Mouse (Mus musculus) CH12.LX (cell line): ENCODE data around the gene Klhl8. TPM values are rescaled to one million over a fixed set of nuclear protein-coding genes. Genes with fewer than 3 reads are reported as not detected.

ENCODE experiments used
- DNase-seq: peaks from one replicate; pipeline ENCODE4 v3.0.0-alpha.2; 2013; ENCODE audit errors: extremely low read depth
- H3K27ac ChIP-seq: 2 replicates; pipeline ENCODE4 v1.5.1; 2012; ENCODE audit warnings: low read depth, mild to moderate bottlenecking, control low read depth, moderate library complexity; ENCODE audit not compliant: insufficient read depth
- H3K27me3 ChIP-seq: replicated peaks from 2 replicates; pipeline ENCODE3; 2012; ENCODE audit warnings: inconsistent platforms
- H3K36me3 ChIP-seq, 2 experiments: replicated peaks in 1 of 2; 2 replicates each; pipeline versions ENCODE3 to v1.6.1; 2012; ENCODE audit warnings: inconsistent platforms in 1 of 2, low read length in 1 of 2, mild to moderate bottlenecking in 1 of 2, mixed read lengths in 1 of 2, moderate library complexity in 1 of 2; ENCODE audit not compliant: control insufficient read depth in 1 of 2, insufficient read depth in 1 of 2
- H3K4me1 ChIP-seq, 2 experiments: 2 replicates each; pipeline ENCODE4 v1.6.1; 2012; ENCODE audit warnings: inconsistent platforms in 1 of 2, moderate library complexity in 1 of 2; ENCODE audit not compliant: insufficient read depth in 2 of 2, control insufficient read depth in 1 of 2
- H3K4me2 ChIP-seq: 2 replicates; pipeline ENCODE4 v1.6.1; 2012; ENCODE audit warnings: low read depth, mild to moderate bottlenecking, control low read depth; ENCODE audit not compliant: poor library complexity, insufficient read depth, severe bottlenecking
- H3K4me3 ChIP-seq, 3 experiments: fragments of 150-350 bp in 1 of 3; sonication (generic) in 1 of 3; replicated peaks in 1 of 3; 2 replicates each; pipeline versions ENCODE3 to v1.5.1; 2011 to 2012; ENCODE audit warnings: low read depth in 2 of 3, low read length in 2 of 3, mild to moderate bottlenecking in 2 of 3, moderate library complexity in 2 of 3, control low read depth in 1 of 3, improper control_type of control experiment in 1 of 3, inconsistent platforms in 1 of 3, mixed read lengths in 1 of 3; ENCODE audit not compliant: poor library complexity in 1 of 3
- H3K79me2 ChIP-seq: replicated peaks from 2 replicates; pipeline ENCODE4 v1.6.1; 2012; ENCODE audit warnings: mild to moderate bottlenecking, moderate library complexity; ENCODE audit not compliant: control insufficient read depth, poor library complexity, insufficient read depth, severe bottlenecking; ENCODE audit errors: extremely low read depth
- H3K9ac ChIP-seq: 2 replicates; pipeline ENCODE4 v1.6.1; 2012; ENCODE audit warnings: low read depth, mild to moderate bottlenecking, control low read depth, moderate library complexity; ENCODE audit not compliant: insufficient read depth
- H3K9me3 ChIP-seq: replicated peaks from 2 replicates; pipeline ENCODE3; 2012; ENCODE audit warnings: low read length, inconsistent platforms, mixed read lengths
- CHD1 ChIP-seq: IDR thresholded peaks from 2 replicates; pipeline ENCODE4 v1.6.1; 2012; ENCODE audit warnings: low read depth, low read length, improper control_type of control experiment, inconsistent platforms
- CHD2 ChIP-seq: IDR thresholded peaks from 2 replicates; pipeline ENCODE4 v1.6.1; 2011; ENCODE audit warnings: low read length, improper control_type of control experiment
- CTCF ChIP-seq, 2 experiments: IDR thresholded peaks in 1 of 2; conservative IDR thresholded peaks in 1 of 2; 2 replicates each; pipeline ENCODE4 v1.5.1; 2011 to 2012; ENCODE audit warnings: low read depth in 2 of 2, low read length in 2 of 2, improper control_type of control experiment in 1 of 2, inconsistent platforms in 1 of 2, mild to moderate bottlenecking in 1 of 2, moderate library complexity in 1 of 2
- E2F4 ChIP-seq: IDR thresholded peaks from 2 replicates; pipeline ENCODE4 v1.6.1; 2011; ENCODE audit warnings: low read depth, low read length, improper control_type of control experiment; ENCODE audit not compliant: insufficient replicate concordance
- ELF1 ChIP-seq: IDR thresholded peaks from 2 replicates; pipeline ENCODE4 v1.6.1; 2014; ENCODE audit warnings: low read depth, mild to moderate bottlenecking, inconsistent platforms, low read length, improper control_type of control experiment
- ETS1 ChIP-seq: conservative IDR thresholded peaks from 2 replicates; pipeline ENCODE4 v1.6.1; 2012; ENCODE audit warnings: low read depth, mild to moderate bottlenecking, inconsistent platforms, low read length, improper control_type of control experiment, moderate library complexity
- GABPA ChIP-seq: IDR thresholded peaks from 2 replicates; pipeline ENCODE4 v1.6.1; 2012; ENCODE audit warnings: low read depth, low read length, improper control_type of control experiment, inconsistent platforms; ENCODE audit not compliant: insufficient replicate concordance
- HCFC1 ChIP-seq: IDR thresholded peaks from 2 replicates; pipeline ENCODE4 v1.6.1; 2012; ENCODE audit warnings: low read depth, mild to moderate bottlenecking, inconsistent platforms, low read length, improper control_type of control experiment
- IRF4 ChIP-seq: IDR thresholded peaks from 2 replicates; pipeline ENCODE4 v1.6.1; 2014; ENCODE audit warnings: low read depth, mild to moderate bottlenecking, inconsistent platforms, low read length, improper control_type of control experiment
- JUN ChIP-seq: IDR thresholded peaks from 2 replicates; pipeline ENCODE4 v1.6.1; 2011; ENCODE audit warnings: low read depth, mild to moderate bottlenecking, low read length, improper control_type of control experiment, moderate library complexity; ENCODE audit not compliant: insufficient read depth
- JUND ChIP-seq: conservative IDR thresholded peaks from 2 replicates; pipeline ENCODE4 v1.6.1; 2011; ENCODE audit warnings: low read depth, low read length, improper control_type of control experiment
- MAFK ChIP-seq: IDR thresholded peaks from 2 replicates; pipeline ENCODE4 v1.6.1; 2011; ENCODE audit warnings: low read length, improper control_type of control experiment; ENCODE audit not compliant: insufficient replicate concordance
- MXI1 ChIP-seq: IDR thresholded peaks from 2 replicates; pipeline ENCODE4 v1.6.1; 2011; ENCODE audit warnings: mild to moderate bottlenecking, low read depth, low read length, improper control_type of control experiment
- NRF1 ChIP-seq: IDR thresholded peaks from 2 replicates; pipeline ENCODE4 v1.6.1; 2014; ENCODE audit warnings: low read depth, mild to moderate bottlenecking, inconsistent platforms, low read length, improper control_type of control experiment, moderate library complexity
- PAX5 ChIP-seq: IDR thresholded peaks from 2 replicates; pipeline ENCODE4 v1.6.1; 2012; ENCODE audit warnings: low read length, inconsistent platforms, mixed read lengths
- POLR2A ChIP-seq: IDR thresholded peaks from 2 replicates; pipeline ENCODE4 v1.6.1; 2011; ENCODE audit warnings: low read depth, mild to moderate bottlenecking, improper control_type of control experiment, low read length
- RAD21 ChIP-seq: IDR thresholded peaks from 2 replicates; pipeline ENCODE4 v1.6.1; 2011; ENCODE audit warnings: low read depth, mild to moderate bottlenecking, low read length, improper control_type of control experiment, moderate library complexity
- SIN3A ChIP-seq: IDR thresholded peaks from 2 replicates; pipeline ENCODE4 v1.6.1; 2012; ENCODE audit warnings: low read length, improper control_type of control experiment, inconsistent platforms
- SMC3 ChIP-seq: IDR thresholded peaks from 2 replicates; pipeline ENCODE4 v1.6.1; 2011; ENCODE audit warnings: low read depth, low read length, improper control_type of control experiment
- TBP ChIP-seq: conservative IDR thresholded peaks from 2 replicates; pipeline ENCODE4 v1.6.1; 2011; ENCODE audit warnings: low read depth, low read length, improper control_type of control experiment
- UBTF ChIP-seq: IDR thresholded peaks from 2 replicates; pipeline ENCODE4 v1.6.1; 2012; ENCODE audit warnings: low read depth, mild to moderate bottlenecking, inconsistent platforms, low read length, improper control_type of control experiment, moderate library complexity
- ZC3H11A ChIP-seq: IDR thresholded peaks from 2 replicates; pipeline ENCODE4 v1.6.1; 2012; ENCODE audit warnings: low read depth, mild to moderate bottlenecking, inconsistent platforms, low read length, improper control_type of control experiment
- ZKSCAN1 ChIP-seq: IDR thresholded peaks from 2 replicates; pipeline ENCODE4 v1.6.1; 2012; ENCODE audit warnings: low read depth, inconsistent platforms, low read length, improper control_type of control experiment, borderline replicate concordance
- ZNF384 ChIP-seq: IDR thresholded peaks from 2 replicates; pipeline ENCODE4 v1.6.1; 2012; ENCODE audit warnings: low read depth, low read length, improper control_type of control experiment, inconsistent platforms
- dilution Hi-C: fragments of 300-500 bp; cut with MboI; formaldehyde crosslinking; loops from 2 replicates; pipeline ENCODE4 v1.14.3; 2020; ENCODE audit warnings: low sequenced_read_pairs; ENCODE audit not compliant: extremely low pct_unique_long_range_greater_than_20kb, extremely low pct_ligation_motif_present
- in situ Hi-C: fragments of 300-500 bp; cut with MboI; formaldehyde crosslinking; loops from 3 replicates; pipeline ENCODE4 v1.14.3; 2019; ENCODE audit warnings: low sequenced_read_pairs, low pct_ligation_motif_present, low pct_unique_long_range_greater_than_20kb, mixed read lengths
- polyA plus RNA-seq: library from polyadenylated mRNA; unstranded; fragments of >175 nt; gene quantifications from 2 replicates; pipeline ENCODE4 v1.2.1, GENCODE M21; 2012; ENCODE audit warnings: low read depth; ENCODE audit not compliant: insufficient read length
- total RNA-seq, 2 experiments: library from RNA; depleted of rRNA; stranded (reverse); fragments of 300-350 nt in 1 of 2; fragments of >200 nt in 1 of 2; gene quantifications; 2 replicates each; pipeline ENCODE4 v1.2.3; 2012 to 2014

The Klhl8 gene
- total and polyA plus RNA-seq, 3 experiments = 3.4 to 15.6 (median 5.4) TPM

DNA sequence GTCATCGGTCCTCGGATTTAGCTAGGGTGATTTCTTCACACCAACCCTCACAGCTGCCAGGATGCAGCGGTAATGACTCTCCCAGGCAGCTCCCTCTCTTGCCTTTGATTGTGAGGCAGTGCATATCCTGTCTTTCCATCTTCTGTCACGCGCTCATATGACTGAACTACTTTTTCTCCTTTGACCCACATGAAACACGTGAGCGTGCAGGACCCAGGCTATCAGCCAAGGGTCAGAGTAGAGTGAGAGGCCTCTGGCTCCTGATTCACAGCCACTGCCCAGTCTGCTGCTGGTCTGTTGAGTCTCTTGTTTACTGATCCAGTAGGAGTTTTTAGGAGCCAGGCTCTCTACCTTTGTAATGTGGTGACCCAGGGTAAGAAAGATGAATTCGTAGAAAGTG is 62.5 kb downstream of the Klhl8 start:
- dilution Hi-C loops = no loop called here
- no peak overlapping the region for H3K4me2 ChIP-seq
- no peaks in the 10 kb centered on the region for H3K27me3 ChIP-seq
- no peak overlapping the region for H3K4me3 ChIP-seq
- no peak for TF ChIP-seq MAFK
- TF ChIP-seq HCFC1 = no peak
- no peak for TF ChIP-seq CHD1
- TF ChIP-seq SIN3A = no peak
- no peak for TF ChIP-seq RAD21
- no peak for TF ChIP-seq TBP
- no peak for TF ChIP-seq ELF1
- no peak for TF ChIP-seq MXI1
- no peak for TF ChIP-seq JUND
- no peak for TF ChIP-seq ETS1
- TF ChIP-seq ZKSCAN1 = no peak
- no peak for TF ChIP-seq CHD2
- no peak for TF ChIP-seq PAX5
- no peak for TF ChIP-seq GABPA
- TF ChIP-seq NRF1 = no peak
- TF ChIP-seq IRF4 = no peak
- TF ChIP-seq UBTF = no peak
- TF ChIP-seq CTCF (conservative IDR thresholded peaks at IDR 0.05 in 1 of 2, IDR thresholded peaks at IDR 0.05 in 1 of 2; ENCODE audit: low read depth in 2 of 2, low read length in 2 of 2) = no peak
- TF ChIP-seq, all 38 proteins: peak for 0
- H3K27ac ChIP-seq = no peak overlapping the region
- DNase-seq = no peak
- H3K9me3 ChIP-seq = no peaks in the 10 kb centered on the region
- no peak overlapping the region for H3K9ac ChIP-seq
- in situ Hi-C loops = no loop called here
- peaks cover 82 to 86% of the 10 kb centered on the region in 2 experiments for H3K36me3 ChIP-seq
- H3K4me1 ChIP-seq = peaks cover 13 to 27% of the 10 kb centered on the region in 2 experiments
- no peaks in the 10 kb centered on the region; the same call in 1 of the 2 replicates for H3K79me2 ChIP-seq

- Histone ChIP-seq H3K27me3 (no peaks in the 10 kb centered on the region), H3K79me2 (no peaks in the 10 kb centered on the region; the same call in 1 of the 2 replicates), H3K4me2 (no peak overlapping the region), H3K36me3 (peaks cover 90 to 95% of the 10 kb centered on the region in 2 experiments), H3K4me3 (no peak overlapping the region), H3K4me1 (peaks cover 4 to 21% of the 10 kb centered on the region in 2 experiments), H3K9ac (no peak overlapping the region), H3K9me3 (no peaks in the 10 kb centered on the region), H3K27ac (no peak overlapping the region)
- in situ Hi-C loops (no loop called here), dilution Hi-C loops (no loop called here)
- no peak for DNase-seq
- TF ChIP-seq MAFK (no peak), ZC3H11A (no peak), CHD2 (no peak), ELF1 (no peak), SMC3 (no peak), CHD1 (no peak), POLR2A (no peak), UBTF (no peak), ZNF384 (no peak), SIN3A (no peak), PAX5 (no peak), RAD21 (no peak), CTCF (conservative IDR thresholded peaks at IDR 0.05 in 1 of 2, IDR thresholded peaks at IDR 0.05 in 1 of 2; ENCODE audit: low read depth in 2 of 2, low read length in 2 of 2) (no peak), GABPA (no peak), JUND (no peak), JUN (no peak), E2F4 (no peak)
Observed at GRCm38 (mm10) chr5:103846609-103847008, 64.5 kb downstream of the Klhl8 start.
